Mouse (Mus musculus): Measurements from ENCODE around the gene Osmr.
A peak's percentile ranks its signal among the peaks of the same experiment; 100 is the strongest.

Gene Osmr

DNA sequence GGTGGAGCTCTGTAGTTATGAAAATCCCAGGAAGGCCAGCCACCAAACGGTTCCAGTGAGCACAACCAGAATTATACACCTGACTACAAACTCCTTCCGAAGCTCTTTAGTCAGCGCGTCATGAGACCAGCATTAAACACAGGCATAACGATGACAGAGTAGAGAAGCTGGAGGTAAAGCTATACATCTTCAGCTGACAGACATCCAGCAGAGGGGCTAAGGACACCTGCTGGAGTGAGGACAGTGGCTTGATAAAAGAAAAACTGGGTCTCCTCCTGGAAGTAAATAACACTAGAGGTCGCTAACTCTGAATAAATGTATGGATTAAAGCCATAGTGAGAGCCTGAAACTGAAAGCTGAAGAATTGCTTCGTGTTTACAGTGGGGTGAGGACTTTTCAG is 81.9 kb downstream of the Osmr start:
- DNase-seq (ENCODE audit: low read depth, low spot score): no peak
- H3K36me3 ChIP-seq (ENCODE audit: control insufficient read depth, insufficient read depth, low read length, poor library complexity, severe bottlenecking): peaks cover 24% of the 10 kb centered on the region
- H3K27me3 ChIP-seq (ENCODE audit: control insufficient read depth, insufficient read depth, low read length, poor library complexity, severe bottlenecking): no peaks in the 10 kb centered on the region

DNA sequence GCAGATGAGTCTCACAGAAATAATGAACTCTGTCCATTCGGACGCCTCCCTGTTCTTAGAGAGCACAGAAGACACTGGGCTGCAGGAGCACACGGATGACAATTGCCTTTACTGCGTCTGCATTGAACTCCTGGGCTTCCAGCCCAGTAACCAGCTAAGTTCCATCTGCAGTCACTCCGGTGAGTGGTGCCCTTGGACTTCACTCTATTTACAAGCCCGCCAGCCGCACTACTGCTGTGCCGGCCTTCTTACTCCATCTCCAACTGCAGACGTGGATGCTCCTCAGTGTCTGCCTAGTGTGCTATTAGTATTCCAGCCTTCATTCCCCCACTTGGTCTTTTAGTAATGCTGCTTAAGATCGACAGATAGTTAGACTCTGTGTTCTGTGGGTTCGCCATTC is 83.1 kb downstream of the Osmr start:
- no peak for DNase-seq (ENCODE audit: low read depth, low spot score)
- Histone ChIP-seq H3K36me3 (ENCODE audit: control insufficient read depth, insufficient read depth, low read length, poor library complexity, severe bottlenecking) (peaks cover 30% of the 10 kb centered on the region), H3K27me3 (ENCODE audit: control insufficient read depth, insufficient read depth, low read length, poor library complexity, severe bottlenecking) (no peaks in the 10 kb centered on the region)

DNA sequence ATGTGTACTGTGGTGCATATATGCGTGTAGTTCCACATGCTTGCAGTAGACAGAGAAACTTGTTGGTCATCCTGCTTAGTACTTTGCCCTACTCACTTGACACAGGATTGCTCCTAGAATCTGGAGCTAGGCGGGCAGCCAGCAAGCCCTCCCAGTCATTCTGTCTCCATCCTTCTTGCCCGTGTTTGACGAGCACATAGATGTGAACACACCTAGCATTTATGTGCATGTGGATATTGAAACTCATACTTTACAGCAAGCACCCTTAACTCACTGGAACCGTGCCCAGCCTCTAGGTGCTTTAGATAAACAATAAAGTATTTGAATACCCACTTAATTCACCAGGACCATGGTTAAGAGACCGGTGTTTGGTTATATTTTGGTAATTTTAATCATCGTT is 84.8 kb downstream of the Osmr start:
- H3K27me3 ChIP-seq (ENCODE audit: control insufficient read depth, insufficient read depth, low read length, poor library complexity, severe bottlenecking): no peaks in the 10 kb centered on the region
- H3K36me3 ChIP-seq (ENCODE audit: control insufficient read depth, insufficient read depth, low read length, poor library complexity, severe bottlenecking): peaks cover 36% of the 10 kb centered on the region
- DNase-seq (ENCODE audit: low read depth, low spot score): no peak

DNA sequence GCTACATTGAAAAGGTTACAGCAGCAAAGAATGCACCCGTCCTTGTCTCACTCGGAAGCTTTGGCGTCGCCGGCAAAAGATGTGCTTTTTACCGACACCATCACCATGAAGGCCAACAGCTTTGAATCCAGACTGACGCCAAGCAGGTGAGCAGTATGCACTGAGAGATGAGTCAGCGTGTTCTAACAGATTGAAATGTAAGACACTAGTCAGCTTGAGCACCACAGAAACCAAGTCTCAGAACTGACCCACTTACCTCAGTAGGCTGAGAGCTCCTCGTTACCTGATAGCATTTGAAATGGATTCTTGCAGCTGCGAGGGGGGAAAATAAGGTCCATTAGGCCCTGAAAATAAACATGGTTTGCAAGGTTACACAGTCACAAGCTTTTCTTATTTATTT is 87.5 kb downstream of the Osmr start:
- no peak for DNase-seq (ENCODE audit: low read depth, low spot score)
- Histone ChIP-seq H3K27me3 (ENCODE audit: control insufficient read depth, insufficient read depth, low read length, poor library complexity, severe bottlenecking) (no peaks in the 10 kb centered on the region), H3K36me3 (ENCODE audit: control insufficient read depth, insufficient read depth, low read length, poor library complexity, severe bottlenecking) (peaks cover 27% of the 10 kb centered on the region)

DNA sequence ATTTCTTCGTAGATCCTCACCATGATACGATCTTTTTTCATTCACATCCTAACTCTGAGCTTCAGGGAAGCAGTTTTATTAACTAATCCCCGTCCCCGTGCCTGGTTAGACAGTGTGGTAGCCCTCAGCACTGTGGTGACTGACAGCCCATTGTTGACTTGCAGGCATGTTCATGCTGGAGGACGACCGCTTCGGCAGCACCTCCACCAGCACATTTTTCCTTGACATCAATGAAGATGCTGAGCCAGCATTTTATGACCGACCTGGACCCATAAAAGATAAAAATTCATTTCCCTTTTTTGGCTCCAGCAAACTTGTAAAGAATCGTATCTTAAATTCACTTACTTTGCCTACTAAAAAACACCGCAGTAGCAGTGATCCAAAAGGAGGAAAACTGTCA is 88.6 kb downstream of the Osmr start:
- peaks cover 30% of the 10 kb centered on the region for H3K36me3 ChIP-seq (ENCODE audit: control insufficient read depth, insufficient read depth, low read length, poor library complexity, severe bottlenecking)
- no peaks in the 10 kb centered on the region for H3K27me3 ChIP-seq (ENCODE audit: control insufficient read depth, insufficient read depth, low read length, poor library complexity, severe bottlenecking)
- no peak for DNase-seq (ENCODE audit: low read depth, low spot score)

DNA sequence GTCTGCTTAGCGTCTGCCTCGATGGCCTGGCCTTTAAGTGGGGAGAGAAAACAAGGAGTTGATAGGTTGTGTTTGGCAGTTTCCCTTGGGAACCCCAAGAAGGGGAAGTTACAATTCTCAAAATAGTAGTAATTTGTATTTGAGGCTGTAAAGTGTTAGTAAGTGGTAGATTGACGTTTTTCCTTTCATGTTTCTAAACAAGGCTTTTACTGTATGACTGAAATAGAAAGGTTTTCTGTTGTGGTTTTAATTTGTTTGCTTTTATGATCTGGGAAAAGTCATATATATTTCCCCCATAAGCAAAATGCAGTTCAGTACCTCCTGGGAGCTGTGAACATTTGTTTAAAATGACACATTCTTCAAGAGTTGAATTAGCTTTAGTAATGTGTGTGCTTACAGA is 102.5 kb downstream of the Osmr start:
- peak; percentile 12 for DNase-seq (ENCODE audit: low read depth, low spot score)
- Histone ChIP-seq H3K27me3 (ENCODE audit: control insufficient read depth, insufficient read depth, low read length, poor library complexity, severe bottlenecking) (no peaks in the 10 kb centered on the region), H3K36me3 (ENCODE audit: control insufficient read depth, insufficient read depth, low read length, poor library complexity, severe bottlenecking) (peaks cover 15% of the 10 kb centered on the region)

Measured in splenic B cell, adult 2 months (primary cell).